Mouse (Mus musculus) liver, embryonic 15.5 days (tissue): ENCODE results near the gene Syce2. TPM values are rescaled to one million over a fixed set of nuclear protein-coding genes. Genes with fewer than 3 reads are reported as not detected.
A peak's percentile ranks its signal among the peaks of the same experiment; 100 is the strongest.
"Not testable (repeated sequence)": the region's sequence is repeated elsewhere in the genome, so short reads cannot be mapped to it uniquely, and the experiment has no call there.

Experiments used
- ATAC-seq: fragments of 200-750 bp; cut with Nextera tagmentation; 2 replicates; pipeline ENCODE4 v1.8.0; 2017; ENCODE audit warnings: moderate number of reproducible peaks, mild to moderate bottlenecking, moderate library complexity; ENCODE audit not compliant: insufficient read depth
- H3K27ac ChIP-seq: fragments of 300-500 bp; sonication (generic); replicated peaks from 2 replicates; pipeline ENCODE4 v1.5.1; 2015; ENCODE audit warnings: mild to moderate bottlenecking, inconsistent platforms
- H3K27me3 ChIP-seq: fragments of 300-500 bp; sonication (generic); 2 replicates; pipeline ENCODE4 v1.6.1; 2015; ENCODE audit warnings: mild to moderate bottlenecking, inconsistent platforms
- H3K36me3 ChIP-seq: fragments of 300-500 bp; sonication (generic); replicated peaks from 2 replicates; pipeline ENCODE4 v1.6.1; 2015; ENCODE audit warnings: moderate library complexity, mild to moderate bottlenecking, inconsistent platforms
- H3K4me1 ChIP-seq: fragments of 300-500 bp; sonication (generic); replicated peaks from 2 replicates; pipeline ENCODE4 v1.6.1; 2015; ENCODE audit warnings: inconsistent platforms
- H3K4me2 ChIP-seq: fragments of 300-500 bp; sonication (generic); 2 replicates; pipeline ENCODE4 v1.6.1; 2015; ENCODE audit warnings: moderate library complexity, mild to moderate bottlenecking, inconsistent platforms
- H3K4me3 ChIP-seq: fragments of 300-500 bp; sonication (generic); replicated peaks from 2 replicates; pipeline ENCODE4 v1.5.1; 2015; ENCODE audit warnings: mild to moderate bottlenecking, inconsistent platforms
- H3K9ac ChIP-seq: fragments of 300-500 bp; sonication (generic); 2 replicates; pipeline ENCODE4 v1.6.1; 2015; ENCODE audit warnings: moderate library complexity, mild to moderate bottlenecking, inconsistent platforms
- H3K9me3 ChIP-seq: fragments of 300-500 bp; sonication (generic); replicated peaks from 2 replicates; pipeline ENCODE4 v1.6.1; 2016; ENCODE audit warnings: inconsistent platforms
- WGBS: fragments of 180-500 bp; shearing (Covaris S2); methylation state at CpG from one replicate; pipeline ENCODE4 v1.1.7; 2015; ENCODE audit warnings: mixed read lengths; ENCODE audit not compliant: insufficient replicate concordance; 5-methylcytosine and 5-hydroxymethylcytosine counted together
- polyA plus RNA-seq: library from polyadenylated mRNA; unstranded; fragments of >200 nt; fragmentation: Nextera tagmentation; extraction: Ambion mirVana; gene quantifications from 2 replicates; pipeline ENCODE4 v1.2.1, GENCODE M21; 2015

The Syce2 gene
- 50.1 and 55.0 TPM in 2 replicates for polyA plus RNA-seq

- H3K9me3 ChIP-seq: no peaks in the 10 kb centered on the region
- H3K36me3 ChIP-seq: peaks cover 39% of the 10 kb centered on the region
- H3K4me1 ChIP-seq: peaks cover 40% of the 10 kb centered on the region
- peak within 1 kb of the TSS; percentile 99 for H3K4me2 ChIP-seq
- H3K27ac ChIP-seq: peak within 1 kb of the TSS; percentile 84
- 6% methylated on average over 46 of the region's 46 CpGs for WGBS
- peak within 1 kb of the TSS; percentile 60 for H3K9ac ChIP-seq
- no peaks in the 10 kb centered on the region for H3K27me3 ChIP-seq
- H3K4me3 ChIP-seq: peak within 1 kb of the TSS; percentile 66
- peak; percentile 76 for ATAC-seq
Observed at GRCm38 (mm10) chr8:84871376-84872308, at the start of gene Syce2. Syce2 (plus strand) TSS chr8:84872111.

GRCm38 (mm10) chr8:84822723-84823122 lies 49.2 kb upstream of the Syce2 start, which contains the start of gene Dand5:
Dand5 (minus strand) TSS chr8:84822823.
- no peak within 1 kb of the TSS for H3K27ac ChIP-seq
- ATAC-seq: no peak
- no peaks in the 10 kb centered on the region for H3K9me3 ChIP-seq
- peak within 1 kb of the TSS; percentile 32 for H3K4me2 ChIP-seq
- no peak within 1 kb of the TSS; the same call in 1 of the 2 replicates for H3K4me3 ChIP-seq
- H3K27me3 ChIP-seq: peaks cover 5% of the 10 kb centered on the region; the same call in 1 of the 2 replicates
- H3K36me3 ChIP-seq: no peaks in the 10 kb centered on the region
- H3K4me1 ChIP-seq: peaks cover 42% of the 10 kb centered on the region
- no peak within 1 kb of the TSS; the same call in 1 of the 2 replicates for H3K9ac ChIP-seq
- 71% methylated on average over 3 of the region's 3 CpGs for WGBS

GRCm38 (mm10) chr8:84823653-84824052 lies 48.3 kb upstream of the Syce2 start:
- H3K4me3 ChIP-seq: no peak overlapping the region; the same call in 1 of the 2 replicates
- H3K4me2 ChIP-seq: peak overlapping the region; percentile 32
- no peaks in the 10 kb centered on the region for H3K9me3 ChIP-seq
- under 1% methylated on average over 18 of the region's 18 CpGs for WGBS
- no peak overlapping the region for H3K27ac ChIP-seq
- H3K27me3 ChIP-seq: peaks cover 5% of the 10 kb centered on the region; the same call in 1 of the 2 replicates
- H3K9ac ChIP-seq: no peak overlapping the region
- H3K36me3 ChIP-seq: no peaks in the 10 kb centered on the region
- peaks cover 42% of the 10 kb centered on the region for H3K4me1 ChIP-seq
- peak; percentile 53; the same call in 1 of the 2 replicates for ATAC-seq

GRCm38 (mm10) chr8:84825636-84826035 lies 46.3 kb upstream of the Syce2 start:
- peak; percentile 35 for ATAC-seq
- Histone ChIP-seq H3K36me3 (no peaks in the 10 kb centered on the region), H3K4me2 (peak overlapping the region; percentile 44), H3K9me3 (no peaks in the 10 kb centered on the region), H3K27me3 (peaks cover 5% of the 10 kb centered on the region; the same call in 1 of the 2 replicates), H3K4me1 (peaks cover 48% of the 10 kb centered on the region), H3K27ac (peak overlapping the region; percentile 72), H3K9ac (no peak overlapping the region; the same call in 1 of the 2 replicates), H3K4me3 (no peak overlapping the region)
- WGBS: 20% methylated on average over 4 of the region's 4 CpGs

GRCm38 (mm10) chr8:84826518-84826917 lies 45.4 kb upstream of the Syce2 start:
- not testable (repeated sequence) for H3K9me3 ChIP-seq, H3K27me3 ChIP-seq, H3K4me3 ChIP-seq, ATAC-seq, H3K9ac ChIP-seq, H3K36me3 ChIP-seq
- peak overlapping the region; percentile 44; the same call in 1 of the 2 replicates for H3K4me2 ChIP-seq
- H3K27ac ChIP-seq: 0 out of 2 replicates have a peak overlapping the region, but pooled peaks have one; percentile 1
- 37% methylated on average over 2 of the region's 2 CpGs for WGBS
- H3K4me1 ChIP-seq: peaks cover 54% of the 10 kb centered on the region

- H3K4me2 ChIP-seq: peak within 1 kb of the TSS; percentile 85
- no peaks in the 10 kb centered on the region for H3K27me3 ChIP-seq
- peaks cover 62% of the 10 kb centered on the region for H3K4me1 ChIP-seq
- ATAC-seq: peak; percentile 19; the same call in 1 of the 2 replicates
- 39% methylated on average over 11 of the region's 11 CpGs for WGBS
- no peaks in the 10 kb centered on the region for H3K9me3 ChIP-seq
- peak within 1 kb of the TSS; percentile 92 for H3K4me3 ChIP-seq
- H3K36me3 ChIP-seq: peaks cover 32% of the 10 kb centered on the region
- peak within 1 kb of the TSS; percentile 97 for H3K9ac ChIP-seq
- H3K27ac ChIP-seq: peak within 1 kb of the TSS; percentile 95
Observed at GRCm38 (mm10) chr8:84831490-84831889, 40.4 kb upstream of the Syce2 start, which contains the start of gene Gadd45gip1. Gadd45gip1 (plus strand) TSS chr8:84831522.

- H3K36me3 ChIP-seq: peaks cover 39% of the 10 kb centered on the region
- H3K27me3 ChIP-seq: no peaks in the 10 kb centered on the region
- ATAC-seq: peak; percentile 85
- H3K27ac ChIP-seq: peak overlapping the region; percentile 95
- peaks cover 65% of the 10 kb centered on the region for H3K4me1 ChIP-seq
- H3K9ac ChIP-seq: peak overlapping the region; percentile 97
- under 1% methylated on average over 59 of the region's 59 CpGs for WGBS
- peak overlapping the region; percentile 85 for H3K4me2 ChIP-seq
- no peaks in the 10 kb centered on the region for H3K9me3 ChIP-seq
- H3K4me3 ChIP-seq: peak overlapping the region; percentile 92
Observed at GRCm38 (mm10) chr8:84832034-84832717, 39.7 kb upstream of the Syce2 start.

- H3K4me1 ChIP-seq: peaks cover 68% of the 10 kb centered on the region
- H3K36me3 ChIP-seq: peaks cover 48% of the 10 kb centered on the region
- H3K9me3 ChIP-seq: no peaks in the 10 kb centered on the region
- H3K4me3 ChIP-seq: peak overlapping the region; percentile 92
- peak overlapping the region; percentile 85 for H3K4me2 ChIP-seq
- H3K27ac ChIP-seq: peak overlapping the region; percentile 95
- H3K27me3 ChIP-seq: no peaks in the 10 kb centered on the region
- 33% methylated on average over 10 of the region's 10 CpGs for WGBS
- H3K9ac ChIP-seq: peak overlapping the region; percentile 97
- ATAC-seq: no peak
Observed at GRCm38 (mm10) chr8:84832759-84833742, 38.9 kb upstream of the Syce2 start.

- H3K4me1 ChIP-seq: peaks cover 77% of the 10 kb centered on the region
- no peaks in the 10 kb centered on the region for H3K9me3 ChIP-seq
- H3K9ac ChIP-seq: peak overlapping the region; percentile 35; the same call in 1 of the 2 replicates
- H3K36me3 ChIP-seq: peaks cover 53% of the 10 kb centered on the region
- WGBS: 82% methylated on average over 19 of the region's 19 CpGs
- H3K4me3 ChIP-seq: peak overlapping the region; percentile 92
- no peak for ATAC-seq
- peak overlapping the region; percentile 85 for H3K4me2 ChIP-seq
- peak overlapping the region; percentile 95 for H3K27ac ChIP-seq
- no peaks in the 10 kb centered on the region for H3K27me3 ChIP-seq
Observed at GRCm38 (mm10) chr8:84834002-84834865, 37.7 kb upstream of the Syce2 start.
